Mouse (Mus musculus): ENCODE measurements around the gene Aprt. TPM values are rescaled to one million over a fixed set of nuclear protein-coding genes. Genes with fewer than 3 reads are reported as not detected.

Gene Aprt
- total and polyA plus RNA-seq, 3 experiments, result 239 to 287 TPM; not detected in 1

DNA sequence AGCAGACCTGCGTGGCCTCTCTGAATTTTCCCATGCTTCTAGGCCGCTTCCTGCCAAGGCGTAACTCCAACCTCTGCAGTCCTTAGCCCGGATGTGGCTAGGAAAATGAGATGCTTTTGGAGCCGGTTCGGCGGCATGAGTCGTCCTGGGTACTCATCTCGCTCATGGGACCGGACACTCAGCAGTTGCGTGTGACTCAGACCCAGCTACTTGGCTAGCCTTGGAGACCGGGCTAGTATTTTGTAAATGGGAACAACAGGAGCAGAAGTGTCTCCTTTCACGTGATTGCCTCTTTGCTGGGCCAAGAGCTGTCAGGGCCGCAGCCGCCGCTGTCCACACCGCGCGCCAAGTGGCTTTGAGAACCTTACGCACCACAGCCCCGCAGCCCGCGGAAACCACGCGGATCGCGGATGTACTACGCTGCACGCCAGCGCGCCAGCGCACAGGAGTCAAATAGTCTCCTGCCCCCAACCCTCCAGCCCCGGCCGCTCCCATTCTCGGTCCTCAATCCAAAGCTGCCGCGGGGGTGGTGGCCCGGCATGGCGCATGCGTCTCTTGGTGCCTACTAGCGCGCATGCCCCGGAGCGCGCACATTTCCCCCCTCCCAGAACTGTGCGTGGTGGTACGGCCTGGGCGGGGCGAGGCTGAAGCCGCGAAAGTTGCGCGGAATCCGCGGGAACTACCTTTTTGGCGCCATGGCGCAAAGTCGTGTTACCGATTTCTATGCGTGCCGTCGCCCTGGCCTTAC is 9.2 kb downstream of the Aprt start, which contains the start of gene Cdt1 (continued):
- no peak for TF ChIP-seq MEF2A (IDR thresholded peaks at IDR 0.05; ENCODE audit: extremely low read depth, insufficient replicate concordance, low read depth, low read length, poor library complexity, severe bottlenecking)
- TF ChIP-seq ZKSCAN1 (IDR thresholded peaks at IDR 0.05; ENCODE audit: low read depth, low read length), result no peak
- peak; percentile 98 for TF ChIP-seq E2F4 (IDR thresholded peaks at IDR 0.05; ENCODE audit: borderline replicate concordance, low read depth, low read length)
- TF ChIP-seq SIN3A (IDR thresholded peaks at IDR 0.05; ENCODE audit: low read length), result peak; percentile 72
- peak; percentile 43; the same call in 1 of the 2 replicates for TF ChIP-seq BHLHE40 (IDR thresholded peaks at IDR 0.05; ENCODE audit: borderline replicate concordance, low read depth, low read length)
- TF ChIP-seq POLR2AphosphoS5 (IDR thresholded peaks at IDR 0.05; ENCODE audit: borderline replicate concordance, low read depth, low read length), result no peak
- TF ChIP-seq TAL1 (IDR thresholded peaks at IDR 0.05; ENCODE audit: low read length), result no peak
- peak; percentile 98 for TF ChIP-seq CHD1 (IDR thresholded peaks at IDR 0.05; ENCODE audit: low read depth, low read length)
- TF ChIP-seq ZNF384 (IDR thresholded peaks at IDR 0.05; ENCODE audit: low read depth, low read length), result no peak
- TF ChIP-seq CHD2 (IDR thresholded peaks at IDR 0.05; ENCODE audit: low read length), result no peak
- TF ChIP-seq RCOR1 (IDR thresholded peaks at IDR 0.05; ENCODE audit: low read depth, low read length), result no peak
- TF ChIP-seq RAD21 (IDR thresholded peaks at IDR 0.05; ENCODE audit: low read depth, low read length), result no peak
- TF ChIP-seq UBTF (IDR thresholded peaks at IDR 0.05; ENCODE audit: borderline replicate concordance, insufficient read depth, low read depth, low read length), result no peak
- peak; percentile 97 for TF ChIP-seq NRF1 (IDR thresholded peaks at IDR 0.05; ENCODE audit: insufficient read depth, low read depth, low read length, poor library complexity, severe bottlenecking)
- 0 out of 2 replicates have a peak, but pooled peaks have one; percentile 20 for TF ChIP-seq MAX (IDR thresholded peaks at IDR 0.05; ENCODE audit: low read length)
- no peak for TF ChIP-seq ELF1 (IDR thresholded peaks at IDR 0.05; ENCODE audit: low read depth, low read length)
- no peak for TF ChIP-seq TBP (IDR thresholded peaks at IDR 0.05; ENCODE audit: low read depth, low read length)
- no peak for TF ChIP-seq EP300 (IDR thresholded peaks at IDR 0.05; ENCODE audit: low read depth in 1 of 2, low read length in 2 of 2)
- no peak for TF ChIP-seq ETS1 (IDR thresholded peaks at IDR 0.05; ENCODE audit: low read depth, low read length)
- peak; percentile 50; the same call in 1 of the 2 replicates for TF ChIP-seq KAT2A (conservative IDR thresholded peaks at IDR 0.05; ENCODE audit: low read depth, low read length)

DNA sequence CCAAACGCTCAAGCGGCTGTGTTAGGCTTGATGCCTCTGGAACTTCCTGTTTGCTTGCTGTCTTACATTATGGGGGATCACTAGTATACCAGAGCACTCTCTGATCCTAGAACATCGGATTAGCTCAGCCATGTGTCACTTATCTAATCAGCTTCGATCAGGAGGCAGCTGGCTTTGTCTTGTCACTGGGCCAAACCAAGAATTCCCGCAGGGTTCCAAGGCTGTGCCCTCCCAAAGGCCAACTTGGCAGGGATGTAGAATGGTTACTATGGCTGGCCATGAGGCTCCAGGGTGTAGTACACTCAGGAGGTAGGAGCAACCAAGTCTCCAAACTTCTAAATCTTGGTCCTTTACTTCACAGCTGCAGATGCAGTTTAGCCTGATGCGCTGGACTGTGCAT is 9.9 kb downstream of the Aprt start:
- H3K36me3 ChIP-seq (ENCODE audit: control insufficient read depth in 1 of 2, insufficient read depth in 2 of 2, low read length in 2 of 2), result peaks cover 0 to 7% of the 10 kb centered on the region in 2 experiments; a peak in 2 of 4 replicates
- peaks cover 23% of the 10 kb centered on the region for H3K79me2 ChIP-seq (ENCODE audit: control insufficient read depth, insufficient read depth, low read length, poor library complexity)
- H3K4me1 ChIP-seq (ENCODE audit: control insufficient read depth in 1 of 2, insufficient read depth in 2 of 2, low read length in 2 of 2), result peaks cover 0 to 15% of the 10 kb centered on the region in 2 experiments; a peak in 2 of 4 replicates
- peak; percentile 52; the same call in 1 of the 2 replicates for TF ChIP-seq ETS1 (IDR thresholded peaks at IDR 0.05; ENCODE audit: low read depth, low read length)
- no peak for TF ChIP-seq ZMIZ1 (IDR thresholded peaks at IDR 0.05; ENCODE audit: low read depth, low read length)
- TF ChIP-seq NELFE (IDR thresholded peaks at IDR 0.05; ENCODE audit: low read depth, low read length), result peak; percentile 14; the same call in 1 of the 2 replicates
- 0 out of 2 replicates have a peak, but pooled peaks have one; percentile 26 for TF ChIP-seq MYC (IDR thresholded peaks at IDR 0.05; ENCODE audit: low read depth, low read length)
- TF ChIP-seq ELF1 (IDR thresholded peaks at IDR 0.05; ENCODE audit: low read depth, low read length), result peak; percentile 28; the same call in 1 of the 2 replicates
- no peak for TF ChIP-seq BHLHE40 (IDR thresholded peaks at IDR 0.05; ENCODE audit: borderline replicate concordance, low read depth, low read length)
- TF ChIP-seq GATA1 (IDR thresholded peaks at IDR 0.05; ENCODE audit: low read depth, low read length), result peak; percentile 52
- no peak for TF ChIP-seq MYB (IDR thresholded peaks at IDR 0.05; ENCODE audit: low read depth, low read length)
- peak; percentile 59; the same call in 1 of the 2 replicates for TF ChIP-seq MAX (IDR thresholded peaks at IDR 0.05; ENCODE audit: low read length)
- DNase-seq (ENCODE audit: low read depth, low spot score), result no peak
- H3K4me3 ChIP-seq (ENCODE audit: control insufficient read depth in 1 of 2, insufficient read depth in 1 of 2, low read depth in 2 of 2, low read length in 2 of 2), result peak overlapping the region; percentile 64 to 67
- H3K27me3 ChIP-seq (ENCODE audit: control insufficient read depth in 1 of 2, insufficient read depth in 2 of 2, low read length in 2 of 2), result no peaks in the 10 kb centered on the region
- H3K9me3 ChIP-seq (replicated peaks; ENCODE audit: insufficient read depth, low read length), result no peaks in the 10 kb centered on the region
- peak overlapping the region; percentile 87 for H3K27ac ChIP-seq (ENCODE audit: control insufficient read depth, low read depth, low read length)
- peak overlapping the region; percentile 79 for H3K9ac ChIP-seq (ENCODE audit: control insufficient read depth, low read depth, low read length, poor library complexity, severe bottlenecking)

Measured in MEL (cell line).